Mouse (Mus musculus) testis, adult 10 weeks (tissue): Measurements from ENCODE around the gene Axl. TPM values are rescaled to one million over a fixed set of nuclear protein-coding genes. Genes with fewer than 3 reads are reported as not detected.

ENCODE experiments used
- polyA plus RNA-seq: library from polyadenylated mRNA; stranded (reverse); fragments of 350-450 nt; fragmentation: Illumina TruSeq; extraction: RNeasy Lipid Tissue Mini Kit (QIAGEN cat#74804); gene quantifications from one replicate; pipeline ENCODE4 v1.2.3, GENCODE M21; 2014; ENCODE audit warnings: low read depth, low replicate concordance

Gene Axl
- polyA plus RNA-seq: 16.5 TPM

DNA sequence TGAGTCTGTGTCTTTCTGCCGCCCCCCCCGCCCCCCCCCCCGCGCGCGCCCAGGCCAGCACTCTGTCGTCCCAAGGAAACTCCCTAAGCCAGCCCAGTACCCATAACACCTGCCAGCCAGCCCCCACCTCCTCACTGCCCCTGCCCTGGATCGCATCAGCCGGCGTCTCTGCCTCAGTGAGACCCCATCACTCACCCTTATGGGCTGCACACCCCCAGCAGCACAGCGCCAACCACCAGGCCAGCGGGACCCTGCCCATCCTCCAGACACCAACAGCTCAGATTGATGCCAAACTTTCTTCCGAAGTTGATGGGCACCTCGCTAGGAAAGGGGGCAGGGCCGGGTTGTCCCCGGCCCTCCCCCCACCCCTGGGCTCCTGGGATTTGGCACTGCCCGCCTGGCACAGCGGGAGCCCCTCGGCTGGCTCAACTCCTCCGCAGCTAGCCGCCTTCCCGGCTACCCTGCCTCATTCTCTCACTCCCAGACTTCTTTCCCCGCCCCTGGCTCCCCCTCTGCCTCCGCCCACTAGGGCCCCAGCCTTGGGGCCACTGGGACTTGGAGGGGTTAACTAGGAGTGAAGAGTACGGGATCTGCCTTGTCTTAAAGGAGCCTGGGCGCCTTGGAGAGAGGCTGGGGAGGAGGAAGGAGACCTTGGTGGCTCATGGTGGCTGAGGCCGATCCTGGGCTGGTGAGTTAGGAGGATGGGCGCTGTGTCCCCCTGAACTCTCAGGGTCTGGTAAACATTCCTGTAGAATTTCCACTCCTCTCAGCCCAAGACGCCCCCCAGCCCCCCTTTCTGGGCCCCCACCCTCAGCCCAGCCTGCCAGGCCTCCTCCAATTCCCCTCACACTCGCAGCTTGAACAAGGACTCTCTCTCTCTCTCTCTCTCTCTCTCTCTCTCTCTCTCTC, at the start of gene Axl:
Gene Axl, minus strand, starts transcription at position 486 of the 909 bp plus-strand sequence.

DNA sequence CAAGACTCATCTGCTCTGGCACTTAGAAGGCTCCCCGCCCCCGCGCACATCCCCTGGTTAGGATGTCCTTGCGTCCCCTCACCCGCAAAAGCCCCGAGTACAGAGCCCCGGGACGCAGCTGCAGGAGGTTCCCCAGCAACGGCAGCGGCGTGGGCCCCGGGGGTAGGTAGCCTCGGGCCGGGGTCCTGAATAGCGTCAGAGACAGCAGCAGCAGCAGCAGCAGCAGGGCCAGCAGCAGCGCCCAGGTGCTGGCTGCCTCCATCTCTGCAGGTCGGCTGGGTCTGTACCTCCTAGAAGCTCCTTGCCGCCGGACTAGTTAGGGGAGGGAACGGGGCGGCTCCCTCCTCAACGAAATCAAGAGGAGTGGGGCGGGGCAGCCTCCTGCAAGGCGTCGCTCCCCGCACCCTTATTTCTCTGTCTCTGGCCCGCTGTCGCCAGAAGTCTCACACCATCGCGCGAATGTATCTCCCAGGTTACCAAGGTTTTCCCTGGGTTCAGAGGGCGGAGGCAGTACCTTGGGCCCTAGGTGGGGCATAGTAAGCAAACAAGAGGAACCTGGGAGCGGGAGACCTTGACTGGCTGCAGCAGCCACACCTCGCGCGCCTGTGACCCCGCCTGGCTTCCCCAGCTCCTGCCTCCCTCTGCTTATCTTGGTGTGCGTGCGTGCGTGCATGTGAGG, 27.9 kb upstream of the Axl start, which contains the start of gene Cyp2s1:
Gene Cyp2s1, minus strand, starts transcription at position 673 of the 679 bp plus-strand sequence.

DNA sequence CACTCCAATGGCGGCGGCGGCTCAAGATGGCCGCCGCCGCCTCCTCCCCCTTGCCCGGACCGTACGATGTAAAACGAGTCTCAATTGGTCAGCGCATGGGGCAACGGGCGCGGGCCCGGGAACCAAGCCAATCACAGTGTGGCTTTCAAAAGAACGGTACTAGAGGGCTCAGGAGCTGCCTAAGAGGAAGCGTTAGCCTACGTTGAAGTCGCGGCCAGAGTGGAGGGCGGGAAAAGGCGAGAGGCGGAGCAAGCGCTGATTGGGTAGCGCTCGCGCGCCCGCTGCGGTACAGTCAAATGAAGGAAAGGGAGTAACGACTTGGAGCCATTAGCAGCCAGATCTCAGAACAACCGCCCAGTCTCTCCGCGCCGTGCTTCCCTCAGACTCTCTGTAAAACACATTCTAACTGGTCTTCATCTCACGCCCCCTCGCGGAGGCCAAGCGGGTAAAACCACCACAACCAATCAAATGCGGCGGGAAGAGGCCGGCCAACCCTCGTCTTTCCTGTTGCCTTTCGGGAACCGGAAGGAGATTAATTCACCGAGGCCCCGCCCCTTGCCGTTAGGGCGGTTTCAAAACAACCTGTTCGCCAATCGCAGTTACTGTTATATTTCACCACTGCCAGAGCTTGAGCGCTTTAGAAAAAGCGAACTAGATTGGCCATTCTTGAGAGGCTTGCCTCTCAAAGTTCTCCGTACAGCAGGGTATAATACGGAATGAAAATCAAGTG, 33.6 kb downstream of the Axl start, which contains the start of gene Hnrnpul1:
Gene Hnrnpul1, minus strand, starts transcription at position 20 of the 730 bp plus-strand sequence.

DNA sequence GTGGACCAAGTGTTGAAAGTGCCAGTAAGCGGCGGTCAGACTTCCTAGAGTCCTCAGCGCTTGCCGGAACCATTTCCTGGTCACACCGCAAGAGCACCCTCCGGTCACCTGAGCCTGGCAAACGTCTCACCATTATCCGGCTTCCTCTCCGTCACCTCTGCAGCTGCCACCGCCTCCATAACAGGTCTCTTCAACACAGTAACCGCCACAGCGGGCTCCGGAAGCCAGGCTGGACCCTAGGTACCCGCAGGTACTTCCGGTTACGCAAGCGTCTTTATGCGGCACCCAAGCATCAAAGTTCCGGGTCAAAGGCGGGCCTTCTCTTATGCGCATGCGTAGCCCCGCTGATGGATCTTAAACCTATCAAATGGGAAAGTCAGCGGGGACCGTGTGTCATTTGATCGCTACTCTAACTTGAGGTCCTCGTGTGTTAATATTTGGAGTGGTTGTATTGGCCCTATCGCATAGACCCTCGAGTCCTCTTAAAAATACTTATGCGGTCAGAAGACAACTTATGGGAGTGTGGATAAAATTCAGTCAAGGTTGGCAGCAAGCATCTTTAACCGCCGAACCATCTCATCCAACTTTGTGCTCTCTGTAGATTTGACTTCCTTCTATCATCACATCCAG, 69.6 kb downstream of the Axl start, which contains the start of gene Ccdc97:
Gene Ccdc97, minus strand, starts transcription at position 301 of the 630 bp plus-strand sequence.

Other genes starting within 250 kb of the Axl start
- 39.4 TPM for gene Ceacam2, start 248.8 kb downstream of the Axl start, polyA plus RNA-seq
- not detected for gene Erich4, start 172.8 kb downstream of the Axl start, polyA plus RNA-seq
- 19.2 TPM for gene Dmac2, start 169.3 kb downstream of the Axl start, polyA plus RNA-seq
- not detected for gene B3gnt8, start 162.1 kb downstream of the Axl start, polyA plus RNA-seq
- 0.56 TPM for gene Bckdha, start 129.7 kb downstream of the Axl start, polyA plus RNA-seq
- gene Exosc5, start 129.5 kb downstream of the Axl start, polyA plus RNA-seq: 16.7 TPM
- gene Tmem91, start 113.5 kb downstream of the Axl start, polyA plus RNA-seq: 0.13 TPM
- 0.28 TPM for gene B9d2, start 107.9 kb downstream of the Axl start, polyA plus RNA-seq
- 1.9 TPM for gene Tgfb1, start 101.7 kb downstream of the Axl start, polyA plus RNA-seq
- 4.0 TPM for gene Ccdc97, start 69.6 kb downstream of the Axl start, polyA plus RNA-seq
- gene Hnrnpul1, start 33.9 kb downstream of the Axl start, polyA plus RNA-seq: 85.6 TPM
- 0.38 TPM for gene Cyp2s1, start 28.2 kb upstream of the Axl start, polyA plus RNA-seq
- gene Cyp2b10, start 108.9 kb upstream of the Axl start, polyA plus RNA-seq: not detected